Mouse (Mus musculus): ENCODE data around the gene Olfr702.

DNA sequence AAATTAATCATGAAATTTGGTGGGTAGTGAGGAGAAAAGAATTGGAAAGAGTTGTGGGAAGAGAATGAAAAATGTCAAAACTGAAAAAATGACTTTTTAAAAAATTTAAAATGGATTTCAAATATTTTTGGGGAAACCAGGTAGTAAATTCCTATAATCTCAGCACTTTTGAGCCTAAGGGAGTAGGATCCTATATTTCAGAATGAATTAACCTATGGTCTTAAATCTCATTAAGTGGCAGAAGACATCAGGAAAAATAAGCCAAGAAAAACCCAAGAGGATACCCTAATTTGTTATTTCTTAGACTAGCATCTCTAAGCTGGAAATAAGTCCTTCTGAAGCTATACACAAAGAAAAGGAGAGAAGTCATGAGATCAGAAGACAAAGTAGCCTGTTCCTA lies 29.2 kb upstream of the Olfr702 start, which contains the start of gene Olfr704:
- TF ChIP-seq MAFK (IDR thresholded peaks at IDR 0.05; ENCODE audit: insufficient read depth, low read depth, low read length) (no peak), ZNF384 (IDR thresholded peaks at IDR 0.05; ENCODE audit: low read depth, low read length) (no peak), CHD2 (IDR thresholded peaks at IDR 0.05; ENCODE audit: low read depth, low read length) (no peak), HCFC1 (IDR thresholded peaks at IDR 0.05; ENCODE audit: borderline replicate concordance, insufficient read depth, low read length) (no peak), ZC3H11A (IDR thresholded peaks at IDR 0.05; ENCODE audit: borderline replicate concordance, low read depth, low read length) (no peak)

Data from ES-E14 (cell line).